Mouse (Mus musculus): ENCODE measurements around the gene Vrk1.

Gene Vrk1

GRCm38 (mm10) chr12:105988434-105988833 is 21.6 kb upstream of the Vrk1 start:
- ChIA-PET CTCF (interaction anchor here in 1 of 4 experiments (1.4 kb wide), 1 partner anchor 41 kb away, joined by 3 read pairs; no protein-coding TSS in a partner anchor), POLR2A (no interaction called here)

- POLR2A ChIA-PET: interaction anchor here in 2 of 4 experiments (0.6 to 2.2 kb wide), 6 partner anchors 11 to 231 kb away, joined by 3 to 12 read pairs (median 4); no protein-coding TSS in a partner anchor
Measured at GRCm38 (mm10) chr12:105992756-105993155, 17.3 kb upstream of the Vrk1 start.

DNA sequence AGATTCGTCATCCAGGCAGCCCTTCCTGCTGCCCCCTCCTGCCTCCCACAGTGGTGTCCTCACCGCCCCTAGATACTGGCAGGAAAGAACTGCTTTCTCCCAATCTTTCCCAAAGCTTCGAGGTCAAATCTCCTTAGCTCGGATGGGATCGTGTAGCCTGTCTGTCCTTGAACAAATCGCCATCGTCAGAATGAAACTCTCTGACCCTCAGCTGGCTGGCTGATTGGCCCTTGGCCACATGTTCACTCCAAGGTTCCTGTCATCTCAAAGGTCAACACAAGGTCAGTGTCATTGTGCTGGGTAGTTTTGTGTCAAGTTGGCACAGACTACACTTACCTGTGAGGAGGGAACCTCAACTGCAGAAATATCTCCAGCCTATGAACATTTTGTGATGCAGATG is 16.7 kb upstream of the Vrk1 start:
- CTCF ChIA-PET: interaction anchor here in 3 of 4 experiments (0.5 to 0.7 kb wide), 3 partner anchors 12 to 1128 kb away, joined by 3 to 5 read pairs (median 4); partner anchors contain the start of gene Clmn (in 1 of the 3)
- POLR2A ChIA-PET: interaction anchor here in 3 of 4 experiments (0.6 to 1.7 kb wide), 5 partner anchors 12 to 207 kb away, joined by 3 to 4 read pairs (median 4); no protein-coding TSS in a partner anchor

More at GRCm38 (mm10) chr12:105992756-105993155, 17.3 kb upstream of the Vrk1 start:
- CTCF ChIA-PET: interaction anchor here in 2 of 4 experiments (0.7 to 2.2 kb wide), 4 partner anchors 10 to 1128 kb away, joined by 3 to 10 read pairs (median 3); partner anchors contain the start of gene Clmn (in 1 of the 2)

- CTCF ChIA-PET: no interaction called here
- POLR2A ChIA-PET: no interaction called here
Measured at GRCm38 (mm10) chr12:105995940-105996339, 14.1 kb upstream of the Vrk1 start.

DNA sequence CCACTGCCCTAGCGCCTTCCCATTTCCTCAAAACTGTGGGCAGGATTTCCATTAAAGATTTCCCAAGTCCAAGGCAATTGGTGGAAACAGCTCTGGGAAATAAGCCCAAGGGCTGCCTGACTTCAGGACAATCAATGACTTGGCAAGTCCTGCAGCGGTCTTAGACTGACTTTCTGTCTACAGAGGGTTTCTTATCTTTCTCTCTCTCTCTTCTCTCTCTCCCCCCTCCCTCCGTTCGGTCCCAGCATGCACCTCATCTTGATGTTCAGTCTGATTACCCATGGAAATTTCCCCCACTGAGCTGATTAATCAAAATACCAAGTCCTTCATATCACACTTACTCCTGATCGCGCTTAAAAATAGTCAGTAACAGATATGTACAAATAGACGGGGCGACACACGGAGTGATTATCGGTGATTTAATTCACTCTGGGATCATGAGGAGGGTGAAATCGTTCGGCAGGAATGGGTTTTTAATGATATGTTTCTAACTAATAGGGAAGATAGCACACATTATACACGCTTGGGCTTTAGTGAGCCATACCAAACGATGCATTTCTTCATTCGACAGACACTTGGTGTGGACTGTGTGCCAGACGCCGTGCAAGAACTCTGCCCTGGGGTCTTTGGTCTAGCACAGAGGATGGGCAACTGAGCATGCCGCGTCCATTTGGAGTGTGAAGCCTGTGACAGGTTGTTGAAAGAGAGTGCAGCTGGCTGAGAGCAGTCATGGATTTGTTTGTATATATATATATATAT is 12.8 kb upstream of the Vrk1 start:
- ChIA-PET CTCF (no interaction called here), POLR2A (interaction anchor here in 2 of 4 experiments (0.6 to 1.8 kb wide), 5 partner anchors 11 to 636 kb away, joined by 3 to 5 read pairs (median 3); partner anchors contain the start of gene Vrk1 (in 1 of the 2))

DNA sequence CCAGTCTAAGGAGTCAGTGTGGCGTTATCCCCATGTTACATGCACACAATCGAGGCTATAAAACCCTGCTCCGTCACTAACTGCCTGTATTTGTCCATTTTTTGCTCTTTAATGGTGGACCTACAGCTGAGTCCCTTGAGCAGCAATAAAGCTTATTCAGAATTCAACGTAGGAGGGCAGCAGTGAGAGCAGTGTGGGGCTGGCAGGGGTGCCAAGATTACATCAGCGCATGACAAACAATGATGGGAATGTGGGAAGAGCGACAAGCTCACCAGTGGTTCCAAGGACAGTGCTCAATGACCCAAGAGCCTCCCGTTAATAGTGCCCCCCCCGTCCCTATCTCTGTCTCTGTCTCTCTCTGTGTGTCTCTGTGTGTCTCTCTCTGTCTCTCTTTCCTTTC is 8.3 kb upstream of the Vrk1 start:
- ChIA-PET POLR2A (interaction anchor here in 1 of 4 experiments (1.2 kb wide), 1 partner anchor 35 kb away, joined by 3 read pairs; no protein-coding TSS in a partner anchor), CTCF (interaction anchor here in 3 of 4 experiments (0.6 to 1.1 kb wide), 5 partner anchors 10 to 1658 kb away, joined by 3 read pairs; no protein-coding TSS in a partner anchor)

DNA sequence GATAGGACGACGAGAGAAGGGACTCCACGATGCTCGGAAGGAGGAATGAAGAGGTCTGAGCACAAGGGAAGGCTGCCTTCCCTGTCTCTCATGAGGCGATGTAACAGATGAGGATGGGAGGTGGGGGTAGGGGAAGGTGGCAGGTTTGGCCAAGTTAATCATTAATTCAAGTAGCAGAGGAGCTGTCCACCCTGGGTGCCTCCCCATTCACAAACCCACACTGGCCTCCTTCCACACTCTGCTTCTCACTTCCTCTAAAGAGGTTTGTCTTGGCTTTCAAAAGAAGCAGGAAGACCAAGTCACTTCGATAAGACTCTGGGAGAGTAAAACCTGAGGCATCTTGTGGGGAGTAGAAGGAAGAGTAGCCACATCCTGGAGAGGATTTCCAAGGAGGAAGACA is 5.3 kb upstream of the Vrk1 start:
- ChIA-PET POLR2A (interaction anchor here in 2 of 4 experiments (0.5 to 1.1 kb wide), 3 partner anchors 12 to 56 kb away, joined by 3 read pairs; no protein-coding TSS in a partner anchor), CTCF (interaction anchor here in 1 of 4 experiments (1.3 kb wide), 1 partner anchor 51 kb away, joined by 3 read pairs; no protein-coding TSS in a partner anchor)

- CTCF ChIA-PET: no interaction called here
- POLR2A ChIA-PET: interaction anchor here in 2 of 4 experiments (0.6 to 1.6 kb wide), 3 partner anchors 15 to 778 kb away, joined by 3 to 5 read pairs (median 4); no protein-coding TSS in a partner anchor
Measured at GRCm38 (mm10) chr12:106006218-106006617, 3.8 kb upstream of the Vrk1 start.

GRCm38 (mm10) chr12:106008348-106009050 is 1.5 kb upstream of the Vrk1 start:
- ChIA-PET POLR2A (interaction anchor here in 2 of 4 experiments (0.6 to 3.7 kb wide), 6 partner anchors 10 to 1722 kb away, joined by 3 to 31 read pairs (median 5); no protein-coding TSS in a partner anchor), CTCF (interaction anchor here in 3 of 4 experiments (0.6 to 1.4 kb wide), 3 partner anchors 16 to 65 kb away, joined by 3 read pairs; no protein-coding TSS in a partner anchor)

GRCm38 (mm10) chr12:106009122-106009870 is 732 bp upstream of the Vrk1 start:
- CTCF ChIA-PET: interaction anchor here in 2 of 4 experiments (0.6 to 1.4 kb wide), 4 partner anchors 17 to 170 kb away, joined by 3 to 5 read pairs (median 3); no protein-coding TSS in a partner anchor
- POLR2A ChIA-PET: interaction anchor here in 3 of 4 experiments (0.6 to 3.7 kb wide), 11 partner anchors 9 to 1721 kb away, joined by 3 to 31 read pairs (median 3); no protein-coding TSS in a partner anchor

GRCm38 (mm10) chr12:106012161-106012560 is 2.1 kb downstream of the Vrk1 start:
- ChIA-PET POLR2A (interaction anchor here in 3 of 4 experiments (0.6 to 3.7 kb wide), 4 partner anchors 12 to 414 kb away, joined by 4 to 31 read pairs (median 6); no protein-coding TSS in a partner anchor), CTCF (interaction anchor here in 1 of 4 experiments (0.6 kb wide), 1 partner anchor 44 kb away, joined by 3 read pairs; no protein-coding TSS in a partner anchor)

DNA sequence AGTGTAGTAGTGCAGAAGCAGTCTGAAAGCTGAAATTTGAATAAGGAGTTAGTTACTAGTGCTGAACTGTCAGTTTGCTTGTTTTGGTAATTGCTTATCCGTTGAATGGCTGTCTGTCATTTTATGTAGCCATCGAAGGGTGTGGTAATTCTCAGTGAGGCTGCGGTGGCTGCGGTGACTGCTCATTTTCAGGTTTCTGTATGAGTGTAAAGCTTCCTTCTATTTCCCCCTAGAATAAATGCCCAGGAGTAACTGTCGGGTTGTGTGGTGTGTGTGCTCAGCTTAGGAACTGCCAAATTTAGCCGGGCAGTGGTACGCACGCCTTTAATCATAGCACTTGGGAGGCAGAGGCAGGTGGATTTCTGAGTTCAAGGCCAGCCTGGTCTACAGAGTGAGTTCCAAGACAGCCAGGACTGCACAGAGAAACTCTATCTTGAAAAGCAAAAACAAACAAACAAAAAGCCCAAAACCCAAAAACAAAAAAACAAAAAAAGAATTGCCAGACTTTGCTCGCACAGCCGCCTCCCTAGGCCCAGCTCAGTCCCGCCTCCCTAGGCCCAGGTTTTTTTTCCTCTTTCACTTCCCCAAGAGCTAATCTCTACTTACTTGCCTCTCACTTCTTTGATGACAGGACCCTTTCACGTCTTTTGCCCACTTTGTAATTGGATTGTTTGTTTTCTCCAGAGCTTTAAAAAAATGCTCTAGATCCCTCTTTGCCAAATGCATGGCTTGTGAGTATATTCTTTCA is 6.4 kb downstream of the Vrk1 start:
- CTCF ChIA-PET: interaction anchor here in 2 of 4 experiments (0.6 kb wide), 2 partner anchors 40 to 1032 kb away, joined by 3 to 6 read pairs; no protein-coding TSS in a partner anchor
- POLR2A ChIA-PET: interaction anchor here in 2 of 4 experiments (0.7 to 1.8 kb wide), 5 partner anchors 9 to 122 kb away, joined by 3 to 9 read pairs (median 3); no protein-coding TSS in a partner anchor

DNA sequence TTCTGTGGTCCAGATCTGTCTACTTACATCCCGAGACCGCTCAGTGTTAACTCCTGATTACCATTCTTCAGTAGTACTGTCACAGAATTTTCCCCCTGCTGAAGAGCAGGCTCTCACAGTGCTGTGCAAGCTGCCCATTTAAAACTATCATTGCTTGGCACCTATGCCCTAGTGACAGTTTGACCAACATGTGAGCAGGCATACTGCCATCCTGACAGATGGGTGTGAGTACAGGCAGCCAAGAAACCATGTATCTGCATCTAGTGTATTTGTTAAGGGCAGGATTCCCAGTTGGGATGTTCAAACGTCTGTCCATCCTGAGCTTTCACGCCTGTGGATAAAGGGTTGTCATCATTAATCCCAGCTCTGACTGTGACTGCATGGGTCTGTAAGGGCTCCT is 10.0 kb downstream of the Vrk1 start:
- ChIA-PET POLR2A (interaction anchor here in 1 of 4 experiments (1.3 to 1.8 kb wide), 2 partner anchors 10 to 11 kb away, joined by 4 to 9 read pairs; no protein-coding TSS in a partner anchor), CTCF (no interaction called here)

- ChIA-PET POLR2A (interaction anchor here in 3 of 4 experiments (0.6 to 4.8 kb wide), 10 partner anchors 8 to 1221 kb away, joined by 3 to 31 read pairs (median 3); partner anchors contain the start of gene Vrk1 (in 1 of the 3)), CTCF (no interaction called here)
Measured at GRCm38 (mm10) chr12:106023652-106024051, 13.6 kb downstream of the Vrk1 start.

DNA sequence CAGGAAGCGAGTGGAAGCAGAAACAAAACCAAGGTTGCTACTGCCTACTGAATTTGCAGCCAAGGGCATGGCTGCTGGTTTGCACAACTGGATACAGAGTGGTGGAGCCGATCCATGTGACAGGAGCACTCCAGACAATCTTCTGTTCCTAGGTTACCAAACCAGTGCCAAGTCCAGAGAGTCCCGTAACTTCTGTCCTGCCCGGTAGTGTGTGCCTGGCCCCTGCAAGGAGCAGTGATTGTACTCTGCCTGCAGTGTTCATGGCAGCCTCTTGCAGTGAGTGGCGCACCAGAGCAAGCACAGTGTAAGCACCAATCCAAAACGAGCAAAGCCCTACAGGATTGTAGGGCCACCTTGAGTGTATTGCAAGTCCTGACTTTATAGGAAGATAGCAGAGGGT is 15.4 kb downstream of the Vrk1 start:
- ChIA-PET CTCF (interaction anchor here in 1 of 4 experiments (0.9 kb wide), 1 partner anchor 30 kb away, joined by 4 read pairs; no protein-coding TSS in a partner anchor), POLR2A (interaction anchor here in 1 of 4 experiments (0.8 to 4.8 kb wide), 4 partner anchors 9 to 44 kb away, joined by 3 to 31 read pairs (median 7); partner anchors contain the start of gene Vrk1)

GRCm38 (mm10) chr12:106026385-106027134 is 16.5 kb downstream of the Vrk1 start:
- POLR2A ChIA-PET: interaction anchor here in 1 of 4 experiments (1.0 to 4.8 kb wide), 2 partner anchors 10 to 16 kb away, joined by 3 to 31 read pairs; partner anchors contain the start of gene Vrk1
- CTCF ChIA-PET: interaction anchor here in 2 of 4 experiments (0.5 to 1.5 kb wide), 4 partner anchors 10 to 186 kb away, joined by 3 to 4 read pairs (median 3); no protein-coding TSS in a partner anchor
